Mouse (Mus musculus) liver, embryonic 14.5 days (tissue): ENCODE data around the gene Morn2.

Source experiments
- CTCF ChIP-seq: IDR thresholded peaks from 2 replicates; pipeline ENCODE4 v1.5.1; 2016; ENCODE audit warnings: antibody characterized with exemption, low read depth, control low read depth
- EP300 ChIP-seq: IDR thresholded peaks from 2 replicates; pipeline ENCODE4 v1.6.1; 2016; ENCODE audit warnings: antibody characterized with exemption, low read depth

DNA sequence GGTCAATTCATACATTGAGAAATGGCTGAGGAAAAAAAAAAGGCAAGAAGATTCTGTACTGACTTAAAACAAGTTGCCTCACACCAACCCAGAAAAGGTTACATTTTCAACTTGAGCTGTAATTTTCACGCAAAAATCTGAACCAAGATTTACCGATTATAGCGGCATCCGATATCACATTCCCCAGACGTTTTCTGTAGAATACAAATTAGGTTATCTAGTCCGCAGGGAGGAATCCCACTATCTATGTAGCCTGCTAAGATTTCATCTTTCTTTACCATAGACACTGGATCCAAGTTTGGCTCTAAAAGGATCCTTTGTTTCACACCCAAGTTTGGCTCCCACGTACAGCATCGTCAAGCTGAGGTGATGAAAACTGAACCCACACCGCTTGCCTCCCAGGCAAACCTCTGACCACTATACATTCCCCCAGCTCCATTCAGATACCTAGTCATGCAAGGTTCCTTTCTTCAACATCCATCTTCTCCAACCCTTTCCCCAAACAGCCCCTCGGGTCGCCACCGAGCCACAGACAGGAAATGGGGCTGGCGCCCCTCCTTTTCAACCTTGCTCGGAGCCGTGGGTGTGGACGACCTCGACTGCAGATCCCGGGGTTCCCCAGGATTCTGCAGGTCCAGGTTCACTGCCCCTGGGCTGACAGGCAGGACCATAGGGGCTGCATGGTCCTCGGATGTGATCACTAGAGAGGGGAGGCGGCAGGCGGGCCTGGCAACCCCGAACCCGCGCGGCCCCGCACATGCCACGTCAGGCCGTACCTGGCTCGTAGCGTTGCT, 526 bp upstream of the Morn2 start:
- TF ChIP-seq CTCF (no peak), EP300 (no peak)
